Mouse (Mus musculus) frontal cortex, adult (tissue): ENCODE results near the gene Sall1.
A peak's percentile ranks its signal among the peaks of the same experiment; 100 is the strongest.

Source experiments
- ATAC-seq: cut with Nextera tagmentation; 2 replicates; pipeline ENCODE4 v1.9.2; 2017; ENCODE audit warnings: mild to moderate bottlenecking, moderate library complexity, mixed read lengths; ENCODE audit not compliant: low TSS enrichment

Gene Sall1

GRCm38 (mm10) chr8:89038920-89039319 lies 5.0 kb downstream of the Sall1 start:
- ATAC-seq, result no peak

- no peak for ATAC-seq
Observed at GRCm38 (mm10) chr8:89037536-89038236, 6.3 kb downstream of the Sall1 start.

- ATAC-seq, result no peak
Observed at GRCm38 (mm10) chr8:89032412-89032811, 11.6 kb downstream of the Sall1 start.

- no peak for ATAC-seq
Observed at GRCm38 (mm10) chr8:89028156-89028555, 15.8 kb downstream of the Sall1 start.

GRCm38 (mm10) chr8:89026139-89026520 lies 17.8 kb downstream of the Sall1 start:
- ATAC-seq, result no peak

- ATAC-seq, result peak; percentile 38; the same call in 1 of the 2 replicates
Observed at GRCm38 (mm10) chr8:89025281-89026138, 18.5 kb downstream of the Sall1 start.

- no peak for ATAC-seq
Observed at GRCm38 (mm10) chr8:89024796-89025195, 19.2 kb downstream of the Sall1 start.

GRCm38 (mm10) chr8:89021139-89021538 lies 22.8 kb downstream of the Sall1 start:
- ATAC-seq, result peak; percentile 20; the same call in 1 of the 2 replicates

- ATAC-seq, result no peak
Observed at GRCm38 (mm10) chr8:89017891-89018290, 26.1 kb downstream of the Sall1 start.

- no peak for ATAC-seq
Observed at GRCm38 (mm10) chr8:89016465-89017070, 27.4 kb downstream of the Sall1 start.

- ATAC-seq, result no peak
Observed at GRCm38 (mm10) chr8:89015539-89015938, 28.4 kb downstream of the Sall1 start.

- ATAC-seq, result no peak
Observed at GRCm38 (mm10) chr8:89012853-89013534, 31.0 kb downstream of the Sall1 start.

GRCm38 (mm10) chr8:89012024-89012712 lies 31.8 kb downstream of the Sall1 start:
- no peak for ATAC-seq

- no peak for ATAC-seq
Observed at GRCm38 (mm10) chr8:89008784-89009183, 35.2 kb downstream of the Sall1 start.

GRCm38 (mm10) chr8:89007114-89007513 lies 36.8 kb downstream of the Sall1 start:
- no peak for ATAC-seq

GRCm38 (mm10) chr8:89006426-89006825 lies 37.5 kb downstream of the Sall1 start:
- ATAC-seq, result no peak

- no peak for ATAC-seq
Observed at GRCm38 (mm10) chr8:89005797-89006196, 38.2 kb downstream of the Sall1 start.

GRCm38 (mm10) chr8:89004041-89004440 lies 39.9 kb downstream of the Sall1 start:
- no peak for ATAC-seq

GRCm38 (mm10) chr8:89003336-89003896 lies 40.5 kb downstream of the Sall1 start:
- ATAC-seq, result no peak

GRCm38 (mm10) chr8:89002128-89002527 lies 41.8 kb downstream of the Sall1 start:
- ATAC-seq, result no peak

- ATAC-seq, result no peak
Observed at GRCm38 (mm10) chr8:88997276-88997675, 46.7 kb downstream of the Sall1 start.
